Mouse (Mus musculus): ENCODE measurements around the gene Tmem265.

DNA sequence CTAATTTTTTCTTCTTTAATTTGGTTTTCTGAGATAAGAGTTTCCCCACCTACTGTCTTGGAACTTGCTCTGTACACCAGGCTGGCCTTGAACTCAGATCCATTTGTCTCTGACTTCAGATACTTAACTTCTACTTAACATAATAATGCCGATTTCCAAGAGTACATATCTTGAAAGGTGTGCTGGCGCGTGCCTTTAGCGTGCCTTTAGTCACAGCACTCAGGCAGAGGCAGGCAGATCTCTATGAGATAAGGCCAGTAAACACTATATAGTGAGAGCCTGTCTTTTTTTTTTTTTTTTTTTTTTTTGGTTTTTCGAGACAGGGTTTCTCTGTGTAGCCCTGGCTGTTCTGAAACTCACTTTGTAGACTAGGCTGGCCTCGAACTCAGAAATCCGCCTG, 44.8 kb upstream of the Tmem265 start:
- TF ChIP-seq CTCF (IDR thresholded peaks at IDR 0.05) (no peak), EP300 (IDR thresholded peaks at IDR 0.05; ENCODE audit: insufficient read depth, low read depth, low read length) (no peak), POLR2A (IDR thresholded peaks at IDR 0.05; ENCODE audit: insufficient read depth, low read depth, low read length) (no peak)

Data from heart, adult 2 months (tissue).